Mouse (Mus musculus) C2C12 (cell line): ENCODE measurements around the gene Bcl2a1c. TPM values are rescaled to one million over a fixed set of nuclear protein-coding genes. Genes with fewer than 3 reads are reported as not detected.
"Not testable (repeated sequence)": the region's sequence is repeated elsewhere in the genome, so short reads cannot be mapped to it uniquely, and the experiment has no call there.

Experiments
- H3K27me3 ChIP-seq: one replicate; pipeline ENCODE4 v1.6.1; 2011; ENCODE audit not compliant: control insufficient read depth, insufficient read depth, insufficient read length
- H3K36me3 ChIP-seq: one replicate; pipeline ENCODE4 v1.6.1; 2011; ENCODE audit not compliant: control insufficient read depth, insufficient read depth
- H3K4me3 ChIP-seq: one replicate; pipeline ENCODE4 v1.5.1; 2011; ENCODE audit warnings: mild to moderate bottlenecking, control low read depth; ENCODE audit not compliant: poor library complexity, insufficient read depth, severe bottlenecking
- H3K79me2 ChIP-seq: one replicate; pipeline ENCODE4 v1.6.1; 2011; ENCODE audit not compliant: control insufficient read depth, insufficient read depth
- H3K79me3 ChIP-seq: one replicate; pipeline ENCODE4 v1.6.1; 2011; ENCODE audit warnings: low read depth, control low read depth
- H3ac ChIP-seq: one replicate; pipeline ENCODE3; 2011; ENCODE audit warnings: low read depth; ENCODE audit not compliant: control insufficient read depth, insufficient read length
- CEBPB ChIP-seq: IDR thresholded peaks from one replicate; pipeline ENCODE4 v1.6.1; 2011; ENCODE audit warnings: low read depth, mild to moderate bottlenecking, control low read depth, moderate library complexity
- CTCF ChIP-seq: IDR thresholded peaks from one replicate; pipeline ENCODE4 v1.5.1; 2011; ENCODE audit not compliant: control insufficient read depth, insufficient read depth, insufficient read length
- FOSL1 ChIP-seq: IDR thresholded peaks from one replicate; pipeline ENCODE4 v1.8.0; 2011; ENCODE audit warnings: mild to moderate bottlenecking, low read length; ENCODE audit not compliant: poor library complexity, insufficient read depth, severe bottlenecking
- MAX ChIP-seq: IDR thresholded peaks from one replicate; pipeline ENCODE4 v1.6.1; 2011; ENCODE audit warnings: mild to moderate bottlenecking, control low read depth
- MYOD1 ChIP-seq: IDR thresholded peaks from one replicate; pipeline ENCODE4 v1.6.1; 2011; ENCODE audit warnings: low read depth; ENCODE audit not compliant: control insufficient read depth, insufficient read length
- MYOG ChIP-seq: IDR thresholded peaks from one replicate; pipeline ENCODE4 v1.6.1; 2011; ENCODE audit not compliant: control insufficient read depth, insufficient read length; ENCODE audit errors: extremely low read depth
- USF1 ChIP-seq: IDR thresholded peaks from one replicate; pipeline ENCODE4 v1.6.1; 2011; ENCODE audit warnings: low read depth, mild to moderate bottlenecking, control low read depth, moderate library complexity
- polyA plus RNA-seq: library from polyadenylated mRNA; unstranded; fragments of >200 nt; fragmentation: generic; extraction: Trizol; gene quantifications from one replicate; pipeline ENCODE4 v1.2.1, GENCODE M21; 2012; ENCODE audit warnings: missing spikeins

Gene Bcl2a1c
- polyA plus RNA-seq, 1 experiment: not detected

DNA sequence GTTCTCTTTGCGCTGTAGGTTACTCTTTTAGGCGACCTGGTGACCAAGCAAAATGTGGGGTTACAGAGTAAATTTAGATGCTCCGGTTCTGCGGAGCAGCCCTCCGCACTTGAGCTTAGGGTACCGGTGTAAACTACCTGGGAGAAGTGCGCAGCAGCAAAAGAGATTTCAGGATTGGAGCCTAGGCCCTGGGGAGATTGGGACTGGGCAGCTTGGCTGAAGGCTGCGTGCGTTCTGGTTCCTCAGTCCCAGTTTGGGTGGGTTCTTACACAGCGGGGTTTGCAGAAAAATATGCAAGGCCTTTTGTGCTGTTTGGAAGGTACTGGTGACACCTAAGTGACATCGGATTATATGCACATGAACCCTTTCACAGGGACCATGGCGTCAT is 38.5 kb downstream of the Bcl2a1c start:
- Histone ChIP-seq H3K27me3 (no peaks in the 10 kb centered on the region), H3K4me3 (no peak overlapping the region), H3K79me2 (no peaks in the 10 kb centered on the region), H3K79me3 (no peaks in the 10 kb centered on the region), H3K36me3 (no peaks in the 10 kb centered on the region), H3ac (peak overlapping the region; percentile 24)
- TF ChIP-seq CTCF: no peak
- no peak for TF ChIP-seq USF1

DNA sequence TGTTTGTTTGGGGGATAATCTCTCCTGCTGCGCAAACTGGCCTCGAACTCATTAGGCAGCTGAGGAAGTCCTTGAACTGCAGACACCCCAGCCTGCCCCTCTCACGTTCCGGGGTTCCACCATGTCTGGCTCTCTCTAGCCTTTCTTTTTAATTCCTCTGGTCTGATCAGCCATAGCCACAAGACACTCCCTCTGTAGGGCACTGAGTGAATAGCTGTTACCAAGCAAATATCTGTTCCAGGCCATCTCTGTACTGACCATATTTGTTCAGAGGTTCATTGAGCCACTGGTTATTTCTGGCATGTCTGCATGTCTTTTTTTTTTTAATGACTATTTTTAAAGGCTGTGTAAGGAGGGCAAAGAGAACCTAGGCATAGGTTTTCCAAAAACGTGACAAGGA is 39.5 kb downstream of the Bcl2a1c start:
- H3K27me3 ChIP-seq, H3K79me3 ChIP-seq, H3K79me2 ChIP-seq, H3K36me3 ChIP-seq, H3K4me3 ChIP-seq, H3ac ChIP-seq: not testable (repeated sequence)

GRCm38 (mm10) chr9:114371717-114372116 is 41.8 kb downstream of the Bcl2a1c start:
- peaks cover 11% of the 10 kb centered on the region for H3K36me3 ChIP-seq
- not testable (repeated sequence) for H3K79me2 ChIP-seq, H3ac ChIP-seq, H3K27me3 ChIP-seq, H3K4me3 ChIP-seq, H3K79me3 ChIP-seq

GRCm38 (mm10) chr9:114375276-114375962 is 45.5 kb downstream of the Bcl2a1c start:
- Histone ChIP-seq H3K36me3 (peaks cover 17% of the 10 kb centered on the region), H3ac (no peak overlapping the region), H3K79me3 (no peaks in the 10 kb centered on the region), H3K4me3 (no peak overlapping the region), H3K79me2 (no peaks in the 10 kb centered on the region), H3K27me3 (no peaks in the 10 kb centered on the region)
- no peak for TF ChIP-seq MYOG
- TF ChIP-seq FOSL1: no peak
- no peak for TF ChIP-seq MYOD1
- TF ChIP-seq USF1: no peak
- TF ChIP-seq MAX: no peak
- TF ChIP-seq CEBPB: no peak
- TF ChIP-seq CTCF: no peak

- TF ChIP-seq FOSL1: no peak
- H3K79me3 ChIP-seq: no peaks in the 10 kb centered on the region
- no peaks in the 10 kb centered on the region for H3K79me2 ChIP-seq
- peaks cover 22% of the 10 kb centered on the region for H3K36me3 ChIP-seq
- no peak overlapping the region for H3K4me3 ChIP-seq
- no peaks in the 10 kb centered on the region for H3K27me3 ChIP-seq
- H3ac ChIP-seq: no peak overlapping the region
Measured at GRCm38 (mm10) chr9:114377168-114377567, 47.2 kb downstream of the Bcl2a1c start.

GRCm38 (mm10) chr9:114379871-114380270 is 49.9 kb downstream of the Bcl2a1c start:
- no peaks in the 10 kb centered on the region for H3K79me3 ChIP-seq
- peaks cover 27% of the 10 kb centered on the region for H3K36me3 ChIP-seq
- no peak overlapping the region for H3K4me3 ChIP-seq
- no peak overlapping the region for H3ac ChIP-seq
- H3K27me3 ChIP-seq: no peaks in the 10 kb centered on the region
- no peak for TF ChIP-seq FOSL1
- no peak for TF ChIP-seq MYOG
- TF ChIP-seq CTCF: no peak
- TF ChIP-seq CEBPB: no peak
- TF ChIP-seq USF1: no peak
- no peak for TF ChIP-seq MYOD1
- no peak for TF ChIP-seq MAX
- H3K79me2 ChIP-seq: no peaks in the 10 kb centered on the region

Other genes with a start within 250 kb of the Bcl2a1c start
- 116 TPM for gene Crtap, start 60.5 kb downstream of the Bcl2a1c start, polyA plus RNA-seq
- 21.1 TPM for gene Glb1, start 70.9 kb downstream of the Bcl2a1c start, polyA plus RNA-seq
- gene Tmppe, start 71.0 kb downstream of the Bcl2a1c start, polyA plus RNA-seq: 2.5 TPM
- not detected for gene Ccr4, start 174.8 kb downstream of the Bcl2a1c start, polyA plus RNA-seq
- not detected for gene C130032M10Rik, start 185.6 kb downstream of the Bcl2a1c start, polyA plus RNA-seq
- gene Trim71, start 234.2 kb downstream of the Bcl2a1c start, polyA plus RNA-seq: 0.01 TPM